Mouse (Mus musculus): ENCODE results near the gene Olfr722. TPM values are rescaled to one million over a fixed set of nuclear protein-coding genes. Genes with fewer than 3 reads are reported as not detected.

The Olfr722 gene
- not detected for total RNA-seq (2023)

DNA sequence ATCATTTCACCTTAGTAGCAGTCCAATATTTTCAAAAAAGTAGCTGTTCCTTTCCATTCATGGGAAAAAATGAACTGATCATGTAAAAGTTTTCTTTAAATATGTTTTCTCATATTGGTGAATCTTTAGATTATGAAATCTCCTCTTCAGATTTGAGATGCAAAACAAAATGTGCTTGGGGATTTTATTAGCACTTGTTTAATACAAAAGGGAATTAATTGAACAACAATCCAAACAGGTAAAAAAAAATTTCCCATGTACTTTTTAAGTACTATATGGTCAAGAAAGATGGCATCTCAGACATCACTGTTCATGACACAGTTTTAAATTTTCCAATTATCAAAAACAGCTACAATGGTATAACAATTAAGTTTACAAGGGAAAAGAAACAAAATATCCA, at the start of gene Olfr722:
Gene Olfr722, minus strand, starts transcription at position 101 of the 400 bp plus-strand sequence.

GRCm38 (mm10) chr14:49931687-49932086, 29.9 kb upstream of the Olfr722 start, which contains the start of gene Olfr723:
TSS of gene Olfr723 (minus strand) at chr14:49931787.

Other genes starting within 250 kb of the Olfr722 start
- not detected for gene Armh4, start 118.6 kb downstream of the Olfr722 start, total RNA-seq (2023)
- not detected for gene Olfr723, start 29.8 kb upstream of the Olfr722 start, total RNA-seq (2023)
- gene Olfr724, start 61.3 kb upstream of the Olfr722 start, total RNA-seq (2023) = not detected
- not detected for gene Olfr725, start 138.4 kb upstream of the Olfr722 start, total RNA-seq (2023)
- gene Olfr726, start 189.0 kb upstream of the Olfr722 start, total RNA-seq (2023) = not detected
- gene Olfr727, start 221.2 kb upstream of the Olfr722 start, total RNA-seq (2023) = not detected
- gene Olfr728, start 240.7 kb upstream of the Olfr722 start, total RNA-seq (2023) = not detected

Data from B cell, adult 67 days (primary cell).